Mouse (Mus musculus) myocyte (in vitro differentiated cells): ENCODE measurements around the gene Tsen34.

Source experiments
- POLR2A ChIP-seq: IDR thresholded peaks from one replicate; pipeline ENCODE4 v1.6.1; 2011; ENCODE audit warnings: low read depth, mild to moderate bottlenecking, control low read depth, moderate library complexity; ENCODE audit not compliant: insufficient read length
- USF1 ChIP-seq: IDR thresholded peaks from one replicate; pipeline ENCODE4 v1.6.1; 2011; ENCODE audit warnings: low read depth, mild to moderate bottlenecking, control low read depth, moderate library complexity

DNA sequence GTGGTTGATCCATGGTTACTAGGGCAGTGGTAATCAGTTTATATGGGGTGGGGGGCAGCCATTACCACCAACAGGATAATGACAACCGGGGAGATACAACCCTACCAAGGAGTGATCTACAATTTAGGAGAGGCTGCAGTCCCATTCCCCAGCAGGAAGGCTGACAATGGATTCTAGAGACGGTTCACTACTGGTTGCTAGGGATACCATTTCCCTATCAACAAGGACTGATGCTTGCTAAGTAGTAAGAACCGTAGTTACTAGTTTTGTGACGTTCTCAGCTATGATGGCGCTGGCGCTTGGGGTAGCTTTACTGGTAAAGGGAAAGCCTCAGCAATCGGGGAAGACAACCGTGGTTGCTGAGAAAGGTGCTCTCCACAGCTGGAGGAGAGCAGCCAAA lies 8.0 kb upstream of the Tsen34 start:
- TF ChIP-seq POLR2A (no peak), USF1 (no peak)
